In genomic region chr9:104463701-104464100, GRCm38 (mm10) we compare ENCODE assay signal across 21 mouse cellular contexts.
"Had no signal": no experiment of that assay in that cellular context is flagged by ENCODE, and none has a peak within 500 bp of the region (broad histone marks: within the 10 kb centered on the region; RNA-seq: fewer than 3 reads in every experiment).

No protein-coding gene starts in this region.

- DNase-seq: forebrain, postnatal 0 days; gastrocnemius, postnatal 14 days; gastrocnemius, postnatal 36 days; heart, adult 11 months; heart, adult 2 months; heart, postnatal 14 days; heart, postnatal 36 days; kidney, adult 11 months; kidney, adult 2 months; kidney, adult 9 months; kidney, postnatal 14 days; kidney, postnatal 36 days had no signal

- H3K4me3 ChIP-seq: heart, adult 2 months; heart, embryonic 13.5 days; heart, embryonic 15.5 days; hindbrain, embryonic 13.5 days; hindbrain, embryonic 15.5 days; kidney, embryonic 15.5 days; layer of hippocampus, adult 2 months; left cerebral cortex, adult 2 months; limb, embryonic 10.5 days; limb, embryonic 12.5 days had no signal

- H3K4me1 ChIP-seq: heart, embryonic 13.5 days; heart, embryonic 15.5 days; hindbrain, embryonic 13.5 days; hindbrain, embryonic 15.5 days; kidney, embryonic 15.5 days; limb, embryonic 10.5 days; limb, embryonic 12.5 days had no signal
